10 mouse cellular contexts compared by ENCODE assay signal in the genomic region with DNA sequence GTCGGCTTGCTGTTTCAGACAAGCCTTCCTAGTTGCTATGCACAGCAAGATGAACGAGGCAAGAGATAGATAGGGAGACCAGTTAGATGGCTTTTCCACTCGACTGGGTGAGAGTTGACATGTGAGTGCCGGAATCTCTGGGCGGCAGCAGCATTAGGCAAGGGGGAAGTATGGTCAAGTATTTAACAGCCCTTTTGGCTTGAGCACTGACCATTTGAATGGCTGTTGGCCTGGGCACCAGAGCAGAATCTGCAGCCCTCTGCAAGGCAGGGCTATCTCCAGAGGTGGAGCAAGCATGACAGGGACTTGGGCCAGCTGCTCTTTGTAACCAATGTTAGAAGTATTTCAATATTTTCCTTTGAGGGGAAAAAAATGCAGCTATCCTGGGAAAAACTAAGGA. TPM values are rescaled to one million over a fixed set of nuclear protein-coding genes. Genes with fewer than 3 reads are reported as not detected.
DNase-seq lines count a peak whose midpoint lies in the region; ATAC-seq lines count a peak whose summit lies in the region.
"Had no signal": no experiment of that assay in that cellular context is flagged by ENCODE, and none has a peak within 500 bp of the region (broad histone marks: within the 10 kb centered on the region; RNA-seq: fewer than 3 reads in every experiment).

No protein-coding gene starts in this region.

- WGBS in heart, embryonic 11.5 days (ENCODE audit: insufficient replicate concordance): 19% methylated on average over 5 of the region's 5 CpGs

- H3K36me3 ChIP-seq in heart, embryonic 11.5 days (ENCODE audit: control insufficient read depth, insufficient read depth, low read length): no peaks in the 10 kb centered on the region
- H3K36me3 ChIP-seq: embryonic facial prominence, embryonic 13.5 days; G1E had no signal

- no peak overlapping the region; the same call in 1 of the 2 replicates for H3K4me2 ChIP-seq in heart, embryonic 11.5 days
- H3K4me2 ChIP-seq: embryonic facial prominence, embryonic 13.5 days had no signal

- H3K9me3 ChIP-seq in heart, embryonic 11.5 days (replicated peaks; ENCODE audit: control insufficient read depth, low read length): no peaks in the 10 kb centered on the region
- H3K9me3 ChIP-seq: embryonic facial prominence, embryonic 13.5 days; G1E had no signal

- H3K9ac ChIP-seq in heart, embryonic 11.5 days (ENCODE audit: low read depth, low read length): no peak overlapping the region
- H3K9ac ChIP-seq: embryonic facial prominence, embryonic 13.5 days had no signal

- DNase-seq in urinary bladder, postnatal 14 days (ENCODE audit: low spot score): peak; percentile 30
- no peak for DNase-seq in urinary bladder, adult 2 months (ENCODE audit: low spot score)
- peak; percentile 47 to 63 for DNase-seq in kidney, postnatal 4 days
- no peak for DNase-seq in layer of hippocampus, adult 11-12 months (ENCODE audit: low spot score)
- DNase-seq in cerebellum, adult 11-12 months: no peak
- DNase-seq in embryo, embryonic 9.5 days (ENCODE audit: extremely low spot score): no peak
- DNase-seq: midbrain, embryonic 14.5 days had no signal

- H3K4me3 ChIP-seq in heart, embryonic 11.5 days (ENCODE audit: low read depth, low read length): no peak overlapping the region
- H3K4me3 ChIP-seq: embryonic facial prominence, embryonic 13.5 days had no signal

- no peaks in the 10 kb centered on the region for H3K27me3 ChIP-seq in heart, embryonic 11.5 days (ENCODE audit: control insufficient read depth, insufficient read depth, low read length)
- H3K27me3 ChIP-seq: embryonic facial prominence, embryonic 13.5 days had no signal

- peak overlapping the region; percentile 60 for H3K27ac ChIP-seq in heart, embryonic 11.5 days (ENCODE audit: low read depth, low read length)
- H3K27ac ChIP-seq: embryonic facial prominence, embryonic 13.5 days had no signal

- peaks cover 20% of the 10 kb centered on the region for H3K4me1 ChIP-seq in heart, embryonic 11.5 days (ENCODE audit: control insufficient read depth, insufficient read depth, low read length)
- H3K4me1 ChIP-seq: embryonic facial prominence, embryonic 13.5 days had no signal

- peak; percentile 46; the same call in 1 of the 2 replicates for ATAC-seq in heart, embryonic 11.5 days (replicated peaks; ENCODE audit: insufficient number of reproducible peaks, low FRiP score, low TSS enrichment)

RNA-seq across cellular contexts. Expression of a gene that starts 36.5 kb away (rescaled TPM):
- polyA plus RNA-seq in urinary bladder, adult 2 months (2012; rRNA removed): 3.6 and 4.2 TPM in 2 replicates
- polyA plus RNA-seq in heart, embryonic 11.5 days (2014; fragmentation: Nextera tagmentation; extraction: Ambion mirVana): 6.7 and 7.4 TPM in 2 replicates

Comparison
In these comparisons a context has a peak if more than half of its experiments do, and no peak if none do; other contexts are left out.
1. DNase-seq: peak in urinary bladder, postnatal 14 days (single experiment) and kidney, postnatal 4 days (2 of 2); none in urinary bladder, adult 2 months (single experiment), layer of hippocampus, adult 11-12 months (single experiment), cerebellum, adult 11-12 months (single experiment) and embryo, embryonic 9.5 days (single experiment).